Comparison of ENCODE assay signal across 20 mouse cellular contexts in genomic region chr1:160299979-160300378, GRCm38 (mm10).
DNase-seq lines count a peak whose midpoint lies in the region; ATAC-seq and TF ChIP-seq lines count a peak whose summit lies in the region.
"Had no signal": no experiment of that assay in that cellular context is flagged by ENCODE, and none has a peak within 500 bp of the region (broad histone marks: within the 10 kb centered on the region; RNA-seq: fewer than 3 reads in every experiment).

No protein-coding gene starts in this region.

- H3K27ac ChIP-seq in layer of hippocampus, adult 2 months: peak overlapping the region; percentile 68; the same call in 1 of the 2 replicates
- H3K27ac ChIP-seq: embryonic facial prominence, embryonic 15.5 days; limb, embryonic 13.5 days; midbrain, embryonic 15.5 days; neural tube, embryonic 13.5 days; stomach, postnatal 0 days had no signal

- no peak overlapping the region for H3K4me3 ChIP-seq in layer of hippocampus, adult 2 months
- H3K4me3 ChIP-seq: embryonic facial prominence, embryonic 15.5 days; limb, embryonic 13.5 days; midbrain, embryonic 15.5 days; neural tube, embryonic 13.5 days had no signal

- peak; percentile 79 for ATAC-seq in CD4-positive, CD25-positive, alpha-beta regulatory T cell, adult 4 months
- 0 out of 2 replicates have a peak, but pooled peaks have one; percentile 9 for ATAC-seq in megakaryocyte progenitor cell, adult 5-6 weeks (replicated peaks; ENCODE audit: poor library complexity)
- ATAC-seq: hindbrain, embryonic 16.5 days; intestine, postnatal 0 days; midbrain, embryonic 15.5 days had no signal

- DNase-seq in layer of hippocampus, adult 2 months (ENCODE audit: low spot score in 2 of 2): no peak
- DNase-seq in layer of hippocampus, adult 18-20 months (ENCODE audit: low spot score in 2 of 2): no peak
- peak; percentile 64 for DNase-seq in induced T-regulatory cell, adult 2 months (ENCODE audit: low read depth)
- DNase-seq in gastrocnemius, postnatal 4 days (ENCODE audit: low spot score in 2 of 2): no peak
- DNase-seq in urinary bladder, postnatal 36 days (ENCODE audit: low spot score in 2 of 2): no peak
- DNase-seq: adrenal gland, postnatal 25 days; gastrocnemius, postnatal 25 days; kidney, postnatal 25 days; lung, adult 2 months; lung, postnatal 14 days; right cerebral cortex, adult 18-20 months had no signal

- TF ChIP-seq CTCF in layer of hippocampus, adult 2 months (conservative IDR thresholded peaks at IDR 0.05): no peak
